Mouse (Mus musculus) stomach, postnatal 0 days (tissue): ENCODE data around the gene Tefm. TPM values are rescaled to one million over a fixed set of nuclear protein-coding genes. Genes with fewer than 3 reads are reported as not detected.
A peak's percentile ranks its signal among the peaks of the same experiment; 100 is the strongest.

Experiments
- ATAC-seq: fragments of 200-750 bp; cut with Nextera tagmentation; 2 replicates; pipeline ENCODE4 v1.8.0; 2017; ENCODE audit not compliant: low FRiP score, low TSS enrichment
- DNase-seq: peaks from one replicate; pipeline ENCODE4 v3.0.0-alpha.2; 2016; ENCODE audit warnings: low spot score
- H3K27ac ChIP-seq: fragments of 300-500 bp; sonication (generic); replicated peaks from 2 replicates; pipeline ENCODE4 v1.5.1; 2014; ENCODE audit warnings: mild to moderate bottlenecking, control low read depth
- H3K27me3 ChIP-seq: fragments of 300-500 bp; sonication (generic); 2 replicates; pipeline ENCODE4 v1.6.1; 2014; ENCODE audit warnings: low read length; ENCODE audit not compliant: control insufficient read depth, insufficient read depth
- H3K36me3 ChIP-seq: fragments of 300-500 bp; sonication (generic); 2 replicates; pipeline ENCODE4 v1.6.1; 2014; ENCODE audit warnings: low read length, mixed read lengths; ENCODE audit not compliant: control insufficient read depth, insufficient read depth
- H3K4me1 ChIP-seq: fragments of 300-500 bp; sonication (generic); replicated peaks from 2 replicates; pipeline ENCODE4 v1.6.1; 2014; ENCODE audit warnings: antibody characterized with exemption; ENCODE audit not compliant: control insufficient read depth, insufficient read depth
- H3K4me2 ChIP-seq: fragments of 300-500 bp; sonication (generic); replicated peaks from 2 replicates; pipeline ENCODE4 v1.6.1; 2014; ENCODE audit warnings: low read depth, mild to moderate bottlenecking, control low read depth, moderate library complexity
- H3K4me3 ChIP-seq: fragments of 300-500 bp; sonication (generic); 2 replicates; pipeline ENCODE4 v1.5.1; 2014; ENCODE audit warnings: low read depth, low read length, control low read depth
- H3K9ac ChIP-seq: fragments of 300-500 bp; sonication (generic); 2 replicates; pipeline ENCODE4 v1.6.1; 2014; ENCODE audit warnings: mild to moderate bottlenecking, low read length, control low read depth, mixed read lengths
- H3K9me3 ChIP-seq: fragments of 300-500 bp; sonication (generic); 2 replicates; pipeline ENCODE4 v1.6.1; 2016; ENCODE audit warnings: low read length; ENCODE audit not compliant: control insufficient read depth
- CTCF ChIP-seq: IDR thresholded peaks from 2 replicates; pipeline ENCODE4 v1.5.1; 2016; ENCODE audit warnings: antibody characterized with exemption, low read depth, mild to moderate bottlenecking, moderate library complexity
- EP300 ChIP-seq: optimal IDR thresholded peaks from 2 replicates; pipeline ENCODE3; 2016; ENCODE audit warnings: antibody characterized with exemption
- WGBS: fragments of 180-500 bp; shearing (Covaris S2); extraction: QIAGEN DNeasy Blood & Tissue Kit; methylation state at CpG from one replicate; pipeline ENCODE4 v1.1.7; 2014; 5-methylcytosine and 5-hydroxymethylcytosine counted together
- polyA plus RNA-seq: library from polyadenylated mRNA; unstranded; fragments of >200 nt; fragmentation: Nextera tagmentation; extraction: Ambion mirVana; gene quantifications from 2 replicates; pipeline ENCODE4 v1.2.1, GENCODE M21; 2015

The Tefm gene
- polyA plus RNA-seq, 1 experiment from 2014 or later = 18.6 TPM

DNA sequence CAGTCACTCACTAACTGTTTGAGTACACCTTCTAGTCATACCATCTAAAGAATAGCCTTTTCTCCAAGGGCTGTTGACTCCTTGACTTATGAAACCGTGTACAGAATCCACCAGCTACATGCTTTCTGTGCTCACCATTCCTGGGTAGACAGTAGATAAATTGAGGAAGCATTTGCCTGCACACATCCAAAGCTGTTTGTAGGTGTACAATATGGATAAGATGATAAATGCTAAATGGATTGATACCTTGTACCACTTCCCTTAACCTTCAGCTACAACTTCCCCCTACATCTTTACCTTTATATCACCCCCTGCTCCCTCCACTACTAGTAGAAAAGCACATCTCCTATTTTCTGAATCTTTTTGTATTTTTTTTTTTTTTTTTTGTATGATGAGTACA is 37.6 kb downstream of the Tefm start:
- Histone ChIP-seq H3K27ac (no peak overlapping the region), H3K9ac (no peak overlapping the region), H3K4me3 (no peak overlapping the region), H3K27me3 (no peaks in the 10 kb centered on the region), H3K4me1 (no peaks in the 10 kb centered on the region), H3K9me3 (no peaks in the 10 kb centered on the region), H3K4me2 (no peak overlapping the region), H3K36me3 (no peaks in the 10 kb centered on the region)
- no peak for TF ChIP-seq EP300
- no peak for TF ChIP-seq CTCF
- 78% methylated on average over 1 of the region's 1 CpGs for WGBS
- ATAC-seq = no peak
- DNase-seq = no peak

DNA sequence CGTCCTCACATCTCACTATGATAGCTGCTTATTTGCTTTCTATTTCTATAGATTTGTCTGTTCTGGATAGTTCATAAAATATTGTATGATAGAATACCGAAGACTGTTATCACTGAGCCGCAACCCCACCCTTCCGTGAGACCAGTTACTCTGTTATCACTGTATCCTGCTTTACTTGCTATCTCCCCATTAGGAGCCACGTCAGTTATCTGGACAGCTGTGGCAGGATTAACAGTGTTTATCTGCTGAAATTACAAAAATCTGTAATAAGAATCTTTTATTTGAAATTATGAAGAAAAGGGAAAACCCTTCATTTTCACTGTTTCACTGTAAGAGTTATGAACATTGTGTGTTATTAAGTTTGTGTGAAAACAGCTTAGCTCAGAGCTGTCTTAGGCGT is 40.7 kb downstream of the Tefm start:
- H3K4me1 ChIP-seq = no peaks in the 10 kb centered on the region
- no peak overlapping the region for H3K27ac ChIP-seq
- ATAC-seq (no peak), DNase-seq (no peak)
- H3K4me3 ChIP-seq = no peak overlapping the region
- H3K9ac ChIP-seq = no peak overlapping the region
- H3K4me2 ChIP-seq = no peak overlapping the region
- H3K36me3 ChIP-seq = 0 out of 2 replicates have a peak, but pooled peaks cover under 1% of the 10 kb centered on the region
- WGBS = 84% methylated on average over 6 of the region's 6 CpGs
- no peaks in the 10 kb centered on the region for H3K27me3 ChIP-seq
- TF ChIP-seq CTCF = no peak
- H3K9me3 ChIP-seq = no peaks in the 10 kb centered on the region

DNA sequence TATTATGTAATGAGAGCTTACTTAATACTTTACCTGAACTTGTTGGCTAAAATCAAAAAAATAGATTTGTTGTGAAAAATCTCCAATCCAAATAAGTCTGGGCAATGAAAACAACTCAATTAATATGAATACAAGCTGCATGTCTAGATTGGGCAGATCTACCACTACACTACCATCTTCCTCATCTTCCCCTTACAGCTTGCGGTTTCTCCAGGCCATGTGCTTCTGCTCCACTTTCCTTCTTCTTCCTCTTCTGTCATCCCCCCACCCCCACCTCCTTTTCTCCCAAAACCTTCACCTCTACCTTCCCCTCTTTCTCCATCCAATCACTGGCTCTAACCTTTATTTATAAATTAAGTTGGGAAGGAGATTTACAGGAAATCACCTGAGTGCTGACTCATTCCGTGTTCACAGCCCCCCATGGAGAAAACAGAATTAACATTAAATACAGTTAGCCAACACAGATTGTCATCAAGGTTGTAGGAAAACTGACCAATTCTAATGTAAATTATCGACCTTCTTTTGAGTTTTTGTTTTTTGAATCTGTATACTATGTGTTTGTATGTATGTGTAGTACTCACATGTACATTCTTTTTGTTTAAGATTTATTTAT is 43.4 kb downstream of the Tefm start:
- 90% methylated on average over 3 of the region's 3 CpGs for WGBS
- Histone ChIP-seq H3K4me1 (no peaks in the 10 kb centered on the region), H3K9ac (no peak overlapping the region), H3K4me3 (no peak overlapping the region), H3K36me3 (0 out of 2 replicates have a peak, but pooled peaks cover 4% of the 10 kb centered on the region), H3K4me2 (no peak overlapping the region), H3K9me3 (no peaks in the 10 kb centered on the region), H3K27me3 (no peaks in the 10 kb centered on the region), H3K27ac (no peak overlapping the region)
- ATAC-seq = no peak
- TF ChIP-seq EP300 = no peak
- TF ChIP-seq CTCF = no peak
- DNase-seq = no peak

DNA sequence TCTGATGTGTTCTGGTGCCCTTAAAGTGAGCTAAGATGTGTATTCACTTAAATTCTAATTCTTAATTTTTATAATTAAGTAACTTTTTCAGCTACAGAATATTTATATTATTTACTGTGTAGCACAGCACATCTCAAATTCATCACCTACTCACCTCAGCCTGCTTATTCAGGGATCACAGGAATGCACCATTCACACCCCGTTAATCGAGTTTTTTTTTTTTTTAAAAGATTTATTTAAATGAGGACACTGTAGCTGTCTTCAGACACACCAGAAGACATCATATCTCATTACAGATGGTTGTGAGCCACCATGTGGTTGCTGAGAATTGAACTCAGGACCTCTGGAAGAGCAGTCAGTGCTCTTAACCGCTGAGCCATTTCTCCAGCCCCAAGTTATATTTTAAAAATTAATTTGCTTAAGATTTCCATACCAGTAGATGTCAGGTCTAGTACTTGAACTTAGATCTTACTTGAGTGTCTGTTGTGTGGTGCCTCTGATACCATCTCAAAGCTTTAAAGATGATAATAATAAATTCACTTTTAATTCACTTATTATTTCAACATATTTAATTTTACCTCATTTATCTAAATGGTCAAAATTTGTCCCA is 51.3 kb downstream of the Tefm start:
- H3K4me3 ChIP-seq = no peak overlapping the region
- no peaks in the 10 kb centered on the region for H3K27me3 ChIP-seq
- ATAC-seq = no peak
- peak overlapping the region; percentile 95 for H3K4me2 ChIP-seq
- no peaks in the 10 kb centered on the region for H3K36me3 ChIP-seq
- no peak overlapping the region for H3K27ac ChIP-seq
- TF ChIP-seq EP300 (no peak), CTCF (no peak)
- no peak overlapping the region for H3K9ac ChIP-seq
- WGBS = 47% methylated on average over 3 of the region's 3 CpGs
- DNase-seq = no peak
- no peaks in the 10 kb centered on the region for H3K9me3 ChIP-seq
- no peaks in the 10 kb centered on the region for H3K4me1 ChIP-seq

DNA sequence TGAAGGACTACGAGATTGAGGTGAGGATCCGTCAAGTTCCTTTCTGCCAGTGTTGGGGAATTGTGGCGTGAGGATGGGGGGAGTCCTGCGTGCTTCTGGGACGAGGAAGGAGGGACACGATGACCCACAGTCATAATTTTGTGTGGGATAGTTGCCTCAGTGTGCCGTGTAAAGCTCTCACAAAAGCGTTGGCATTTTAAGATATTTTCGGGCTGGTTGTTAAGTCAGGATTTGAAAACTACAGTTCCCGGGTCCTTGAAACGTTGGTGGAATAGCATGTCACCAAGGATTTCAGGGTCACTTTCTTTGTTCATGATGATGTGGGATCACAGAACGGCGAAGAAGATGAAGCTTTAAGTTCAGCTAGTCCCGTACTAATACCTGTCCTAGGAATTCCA is 52.2 kb downstream of the Tefm start:
- no peak; the same call in 1 of the 2 replicates for ATAC-seq
- Histone ChIP-seq H3K9ac (peak overlapping the region; percentile 89), H3K4me3 (peak overlapping the region; percentile 85), H3K4me2 (peak overlapping the region; percentile 95), H3K27ac (peak overlapping the region; percentile 31; the same call in 1 of the 2 replicates), H3K9me3 (no peaks in the 10 kb centered on the region), H3K36me3 (no peaks in the 10 kb centered on the region), H3K4me1 (no peaks in the 10 kb centered on the region), H3K27me3 (no peaks in the 10 kb centered on the region)
- under 1% methylated on average over 14 of the region's 14 CpGs for WGBS
- no peak for DNase-seq
- TF ChIP-seq EP300 (no peak), CTCF (no peak)
